Mouse (Mus musculus): ENCODE results near the gene Clec12b. TPM values are rescaled to one million over a fixed set of nuclear protein-coding genes. Genes with fewer than 3 reads are reported as not detected.
"Not testable (repeated sequence)": the region's sequence is repeated elsewhere in the genome, so short reads cannot be mapped to it uniquely, and the experiment has no call there.

The Clec12b gene
- polyA plus RNA-seq, 1 experiment from 2014 or later: not detected

GRCm38 (mm10) chr6:129363942-129364341 is 21.7 kb downstream of the Clec12b start:
- no peak overlapping the region for H3K9ac ChIP-seq
- ATAC-seq (ENCODE audit: insufficient read depth, low FRiP score, low read depth): no peak
- 27% methylated on average over 1 of the region's 1 CpGs for WGBS
- no peak overlapping the region for H3K4me3 ChIP-seq (replicated peaks)
- no peak overlapping the region for H3K27ac ChIP-seq
- no peak overlapping the region for H3K4me2 ChIP-seq
- no peaks in the 10 kb centered on the region for H3K27me3 ChIP-seq (replicated peaks)
- H3K4me1 ChIP-seq: no peaks in the 10 kb centered on the region
- H3K9me3 ChIP-seq: no peaks in the 10 kb centered on the region
- no peaks in the 10 kb centered on the region for H3K36me3 ChIP-seq

DNA sequence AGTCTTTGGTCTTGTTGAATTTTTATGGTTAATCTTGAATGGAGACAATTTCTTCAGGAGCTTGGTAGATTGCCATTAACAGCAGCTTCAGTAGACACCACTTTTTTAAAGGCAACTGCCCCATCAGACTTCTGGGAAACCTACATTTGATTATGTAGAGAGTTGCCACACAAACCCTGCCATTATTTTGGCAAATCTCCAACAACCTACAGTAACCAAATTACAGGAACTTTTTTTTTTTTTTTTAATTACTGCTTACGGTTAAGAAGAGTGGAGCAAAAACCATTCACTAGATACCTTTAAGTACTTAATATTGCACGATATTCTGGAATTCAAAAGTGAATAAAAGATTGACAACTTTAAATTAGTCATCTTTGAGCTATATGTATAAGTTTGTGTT is 26.2 kb downstream of the Clec12b start:
- H3K9me3 ChIP-seq: no peaks in the 10 kb centered on the region
- no peaks in the 10 kb centered on the region for H3K4me1 ChIP-seq
- no peak for ATAC-seq (ENCODE audit: insufficient read depth, low FRiP score, low read depth)
- 90% methylated on average over 2 of the region's 2 CpGs for WGBS
- H3K27ac ChIP-seq: no peak overlapping the region
- H3K9ac ChIP-seq: no peak overlapping the region
- H3K36me3 ChIP-seq: no peaks in the 10 kb centered on the region
- no peaks in the 10 kb centered on the region for H3K27me3 ChIP-seq (replicated peaks)
- H3K4me3 ChIP-seq (replicated peaks): no peak overlapping the region
- no peak overlapping the region for H3K4me2 ChIP-seq

GRCm38 (mm10) chr6:129356430-129356829 is 29.2 kb downstream of the Clec12b start:
- Histone ChIP-seq H3K4me2 (no peak overlapping the region), H3K27ac (no peak overlapping the region), H3K9ac (no peak overlapping the region)

GRCm38 (mm10) chr6:129355774-129356173 is 29.9 kb downstream of the Clec12b start:
- H3K9ac ChIP-seq: no peak overlapping the region
- H3K27ac ChIP-seq: no peak overlapping the region
- no peaks in the 10 kb centered on the region for H3K36me3 ChIP-seq
- WGBS: 96% methylated on average over 2 of the region's 2 CpGs
- H3K4me3 ChIP-seq (replicated peaks): no peak overlapping the region
- no peak for ATAC-seq (ENCODE audit: insufficient read depth, low FRiP score, low read depth)
- H3K27me3 ChIP-seq (replicated peaks): no peaks in the 10 kb centered on the region
- no peaks in the 10 kb centered on the region for H3K9me3 ChIP-seq
- H3K4me2 ChIP-seq: no peak overlapping the region
- no peaks in the 10 kb centered on the region for H3K4me1 ChIP-seq

More at GRCm38 (mm10) chr6:129356430-129356829, 29.2 kb downstream of the Clec12b start:
- H3K4me1 ChIP-seq: no peaks in the 10 kb centered on the region
- no peaks in the 10 kb centered on the region for H3K27me3 ChIP-seq (replicated peaks)
- no peak for ATAC-seq (ENCODE audit: insufficient read depth, low FRiP score, low read depth)
- H3K4me3 ChIP-seq (replicated peaks): no peak overlapping the region
- H3K36me3 ChIP-seq: no peaks in the 10 kb centered on the region
- no peaks in the 10 kb centered on the region for H3K9me3 ChIP-seq

- 94% methylated on average over 3 of the region's 3 CpGs for WGBS
- Histone ChIP-seq H3K36me3 (no peaks in the 10 kb centered on the region), H3K9ac (no peak overlapping the region), H3K4me1 (no peaks in the 10 kb centered on the region), H3K27ac (no peak overlapping the region), H3K4me3 (replicated peaks) (no peak overlapping the region), H3K9me3 (no peaks in the 10 kb centered on the region), H3K4me2 (no peak overlapping the region), H3K27me3 (replicated peaks) (no peaks in the 10 kb centered on the region)
- ATAC-seq (ENCODE audit: insufficient read depth, low FRiP score, low read depth): no peak
Measured at GRCm38 (mm10) chr6:129351091-129351490, 34.6 kb downstream of the Clec12b start.

DNA sequence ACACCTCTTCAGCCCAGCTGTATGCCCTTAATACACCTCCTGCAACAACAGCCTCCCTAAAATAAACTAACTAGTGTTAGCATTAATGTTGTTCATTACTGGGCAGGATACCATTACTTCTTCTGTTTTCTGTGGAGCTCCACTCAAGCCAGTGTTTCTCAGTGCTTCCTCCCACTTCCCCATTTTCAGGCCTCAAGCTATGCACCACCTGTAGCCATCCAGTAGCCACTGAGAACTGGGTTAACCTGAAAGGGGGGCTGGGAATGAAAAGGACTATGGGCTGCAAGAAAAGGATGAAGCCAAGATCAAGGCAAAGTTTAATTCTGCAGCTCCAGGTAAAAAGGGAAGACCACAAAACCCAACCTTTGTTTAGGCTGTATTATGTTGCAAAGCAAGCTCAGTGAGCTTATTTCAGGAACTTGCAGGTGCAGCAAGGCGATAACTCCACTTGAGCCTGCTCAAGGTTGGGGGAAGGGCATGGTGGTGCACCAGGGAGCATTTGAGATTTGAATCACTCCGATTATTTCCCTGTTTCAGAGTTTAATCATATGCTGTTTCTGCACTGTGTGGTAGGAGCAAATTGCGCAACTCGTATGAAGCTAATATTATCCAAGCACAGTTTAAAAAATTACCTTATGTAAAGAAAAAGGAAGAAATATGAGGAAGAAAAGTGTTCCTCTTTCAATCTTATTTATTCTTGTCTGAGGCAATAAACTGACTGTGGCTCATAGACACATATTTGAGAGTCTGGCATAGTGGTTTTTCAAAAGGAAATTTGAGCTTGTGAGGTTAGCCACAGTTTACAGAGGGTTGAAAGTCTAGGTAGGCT is 35.9 kb downstream of the Clec12b start:
- Histone ChIP-seq H3K9ac (no peak overlapping the region), H3K4me2 (no peak overlapping the region), H3K36me3 (no peaks in the 10 kb centered on the region), H3K4me3 (replicated peaks) (no peak overlapping the region), H3K9me3 (no peaks in the 10 kb centered on the region), H3K27ac (peak overlapping the region; percentile 2; the same call in 1 of the 2 replicates), H3K4me1 (no peaks in the 10 kb centered on the region), H3K27me3 (replicated peaks) (no peaks in the 10 kb centered on the region)
- 47% methylated on average over 4 of the region's 4 CpGs for WGBS
- ATAC-seq (ENCODE audit: insufficient read depth, low FRiP score, low read depth): peak; percentile 77; the same call in 1 of the 2 replicates

GRCm38 (mm10) chr6:129344408-129344807 is 41.3 kb downstream of the Clec12b start:
- H3K4me3 ChIP-seq (replicated peaks): no peak overlapping the region
- no peak for ATAC-seq (ENCODE audit: insufficient read depth, low FRiP score, low read depth)
- no peak overlapping the region for H3K4me2 ChIP-seq
- H3K27me3 ChIP-seq (replicated peaks): no peaks in the 10 kb centered on the region
- no peaks in the 10 kb centered on the region for H3K4me1 ChIP-seq
- no peaks in the 10 kb centered on the region for H3K9me3 ChIP-seq
- WGBS: 70% methylated on average over 3 of the region's 3 CpGs
- H3K36me3 ChIP-seq: no peaks in the 10 kb centered on the region
- no peak overlapping the region for H3K27ac ChIP-seq
- H3K9ac ChIP-seq: no peak overlapping the region

DNA sequence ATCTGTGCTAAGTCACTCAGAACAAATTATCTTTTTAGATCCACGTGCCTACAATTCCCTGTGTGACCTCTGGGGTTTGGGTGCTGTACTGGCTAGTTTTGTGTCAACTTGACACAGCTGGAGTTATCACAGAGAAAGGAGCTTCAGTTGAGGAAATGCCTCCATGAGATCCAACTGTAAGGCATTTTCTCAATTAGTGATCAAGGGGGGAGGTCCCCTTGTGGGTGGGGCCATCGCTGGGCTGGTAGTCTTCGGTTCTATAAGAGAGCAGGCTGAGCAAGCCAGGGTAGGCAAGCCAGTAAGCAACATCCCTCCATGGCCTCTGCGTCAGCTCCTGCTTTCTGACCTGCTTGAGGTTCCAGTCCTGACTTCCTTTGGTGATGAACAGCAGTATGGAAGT is 43.3 kb downstream of the Clec12b start, which contains the start of gene Clec12a:
Clec12a (plus strand) TSS at position 301 of the 400 bp plus-strand sequence.
- H3K27ac ChIP-seq; H3K27me3 ChIP-seq (replicated peaks); H3K36me3 ChIP-seq; H3K9ac ChIP-seq; H3K4me2 ChIP-seq; H3K9me3 ChIP-seq; H3K4me1 ChIP-seq; ATAC-seq (ENCODE audit: insufficient read depth, low FRiP score, low read depth); H3K4me3 ChIP-seq (replicated peaks): not testable (repeated sequence)
- WGBS: 76% methylated on average over 4 of the region's 4 CpGs

- ATAC-seq (ENCODE audit: insufficient read depth, low FRiP score, low read depth): no peak
- WGBS: 54% methylated on average over 1 of the region's 1 CpGs
Measured at GRCm38 (mm10) chr6:129337751-129338150, 47.9 kb downstream of the Clec12b start.

GRCm38 (mm10) chr6:129333674-129334078 is 52.0 kb downstream of the Clec12b start:
- Histone ChIP-seq H3K4me2 (no peak overlapping the region; the same call in 1 of the 2 replicates), H3K9me3 (no peaks in the 10 kb centered on the region), H3K36me3 (no peaks in the 10 kb centered on the region), H3K9ac (no peak overlapping the region), H3K27me3 (replicated peaks) (no peaks in the 10 kb centered on the region), H3K27ac (no peak overlapping the region), H3K4me1 (no peaks in the 10 kb centered on the region), H3K4me3 (replicated peaks) (no peak overlapping the region)
- peak; percentile 47 for ATAC-seq (ENCODE audit: insufficient read depth, low FRiP score, low read depth)
- WGBS: 35% methylated on average over 11 of the region's 11 CpGs

More at GRCm38 (mm10) chr6:129337751-129338150, 47.9 kb downstream of the Clec12b start:
- Histone ChIP-seq H3K9ac (no peak overlapping the region), H3K9me3 (no peaks in the 10 kb centered on the region), H3K4me1 (no peaks in the 10 kb centered on the region), H3K27ac (no peak overlapping the region), H3K36me3 (no peaks in the 10 kb centered on the region), H3K27me3 (replicated peaks) (no peaks in the 10 kb centered on the region), H3K4me2 (no peak overlapping the region), H3K4me3 (replicated peaks) (no peak overlapping the region)

GRCm38 (mm10) chr6:129331610-129332009 is 54.1 kb downstream of the Clec12b start, which contains the start of gene 4922502D21Rik:
Gene 4922502D21Rik (minus strand): TSS chr6:129331796.
- ATAC-seq (ENCODE audit: insufficient read depth, low FRiP score, low read depth): no peak
- Histone ChIP-seq H3K27me3 (replicated peaks) (no peaks in the 10 kb centered on the region), H3K36me3 (no peaks in the 10 kb centered on the region), H3K9ac (no peak within 1 kb of the TSS), H3K4me1 (no peaks in the 10 kb centered on the region), H3K4me3 (replicated peaks) (no peak within 1 kb of the TSS), H3K4me2 (no peak within 1 kb of the TSS), H3K9me3 (no peaks in the 10 kb centered on the region), H3K27ac (no peak within 1 kb of the TSS)
- 48% methylated on average over 11 of the region's 11 CpGs for WGBS

DNA sequence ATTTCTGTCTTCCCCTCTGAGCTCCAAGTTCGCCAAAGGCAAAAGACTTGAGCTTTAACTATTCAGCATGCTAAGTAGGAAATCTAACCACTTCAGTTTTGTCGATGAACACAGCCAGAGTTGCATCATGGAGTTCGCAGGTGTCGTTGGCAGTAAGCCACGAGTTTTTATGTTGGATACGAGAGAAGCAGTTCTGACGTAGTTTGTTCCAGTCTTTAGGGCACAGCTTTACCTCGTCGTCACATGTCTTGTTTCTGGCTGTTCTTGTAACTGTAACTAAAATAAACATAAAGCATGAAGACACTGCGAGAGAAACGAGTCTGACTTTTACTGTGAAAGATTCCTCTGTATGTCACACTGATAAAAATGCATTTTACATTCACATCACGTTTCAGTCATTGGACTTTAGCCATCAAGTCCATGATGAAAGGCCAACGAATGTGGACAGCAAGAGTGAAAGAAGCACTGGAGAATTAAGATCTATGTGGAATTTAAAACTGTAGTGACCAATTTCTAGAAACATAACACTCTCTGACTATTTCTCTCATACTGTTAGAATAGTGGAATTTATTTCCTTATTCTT is 59.0 kb downstream of the Clec12b start:
- Histone ChIP-seq H3K4me2 (no peak overlapping the region), H3K27ac (no peak overlapping the region), H3K4me3 (replicated peaks) (no peak overlapping the region), H3K9ac (no peak overlapping the region), H3K4me1 (no peaks in the 10 kb centered on the region), H3K9me3 (no peaks in the 10 kb centered on the region), H3K36me3 (no peaks in the 10 kb centered on the region), H3K27me3 (replicated peaks) (no peaks in the 10 kb centered on the region)
- WGBS: 53% methylated on average over 13 of the region's 13 CpGs
- no peak for ATAC-seq (ENCODE audit: insufficient read depth, low FRiP score, low read depth)
